Mouse (Mus musculus): ENCODE results near the gene Gata1.

DNA sequence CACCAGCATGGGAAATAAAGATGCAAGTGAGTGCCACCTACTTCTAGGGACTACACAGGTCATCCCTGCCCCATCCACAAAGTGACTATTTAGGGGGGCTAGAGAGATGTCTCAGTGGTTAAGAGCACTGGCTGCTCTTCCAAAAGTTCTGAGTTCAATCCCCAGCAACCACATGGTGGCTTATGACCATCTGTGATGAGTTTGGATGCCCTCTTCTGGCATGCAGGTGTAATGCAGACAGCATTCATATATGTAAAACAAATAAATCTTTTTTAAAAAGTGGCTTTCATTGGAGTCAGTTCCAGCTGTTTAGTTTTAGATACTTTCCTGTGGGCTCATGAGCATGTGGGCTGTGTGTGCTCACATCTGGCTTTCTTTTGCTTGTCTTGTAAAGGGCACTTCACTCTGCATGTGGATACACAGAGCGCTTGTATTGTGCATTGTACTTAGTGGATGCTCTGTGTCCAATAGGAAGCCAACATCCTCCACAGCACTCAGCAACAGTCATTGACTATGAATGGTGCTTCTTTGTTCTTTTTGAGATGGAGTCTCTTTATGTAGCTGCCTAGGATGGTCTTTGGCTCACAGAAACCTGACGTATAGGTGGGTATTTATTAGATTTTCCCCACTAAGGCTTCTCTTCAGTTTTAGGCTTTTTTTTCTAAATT lies 42.4 kb upstream of the Gata1 start:
- TF ChIP-seq ZNF384 (IDR thresholded peaks at IDR 0.05; ENCODE audit: low read depth, low read length) (no peak), ZC3H11A (IDR thresholded peaks at IDR 0.05; ENCODE audit: borderline replicate concordance, low read depth, low read length) (no peak)
